Mouse (Mus musculus): ENCODE measurements around the gene Tsc1.

DNA sequence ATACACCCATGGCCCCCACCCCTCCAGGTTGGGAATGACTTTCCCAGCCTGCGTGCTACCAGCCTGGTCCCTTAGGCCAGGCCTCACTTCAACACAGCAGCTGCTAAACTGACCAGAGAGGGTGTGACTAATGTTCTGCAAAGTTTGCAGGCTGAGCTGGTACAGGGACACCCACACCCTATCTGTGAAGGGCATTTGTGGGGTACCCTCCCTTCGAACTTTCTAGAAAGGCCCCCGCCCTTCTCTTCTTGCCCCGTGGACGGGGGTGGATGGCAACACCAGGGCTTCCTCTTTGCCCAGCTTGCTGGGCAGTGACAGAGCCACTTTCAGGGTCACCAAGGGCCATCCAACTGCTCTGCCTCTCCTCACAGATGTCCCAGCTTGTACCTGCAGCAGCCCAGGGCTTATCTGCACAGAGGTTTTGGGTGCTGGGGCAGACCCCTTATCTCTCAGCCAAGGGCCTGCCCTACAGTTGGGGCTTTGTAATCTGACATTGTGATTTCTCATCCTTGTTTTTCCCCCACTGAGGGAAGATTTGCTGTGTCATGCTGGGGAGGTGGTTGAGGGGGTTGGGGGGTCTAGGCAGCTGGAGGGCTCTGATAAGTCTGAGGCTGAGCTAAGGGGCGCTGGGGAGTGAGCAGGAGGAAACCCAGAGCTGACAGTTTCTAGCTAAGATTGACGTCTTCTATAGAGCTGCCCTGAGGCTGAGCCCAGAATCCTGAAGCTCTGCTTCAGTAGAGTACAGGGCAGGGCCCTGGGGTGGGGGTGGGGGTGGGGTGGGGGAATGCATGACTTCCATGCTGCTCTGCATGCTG lies 43.1 kb upstream of the Tsc1 start:
- TF ChIP-seq USF1 (IDR thresholded peaks at IDR 0.05; ENCODE audit: low read depth) (no peak), CTCF (IDR thresholded peaks at IDR 0.05; ENCODE audit: control insufficient read depth, insufficient read depth, insufficient read length) (no peak), MYOG (IDR thresholded peaks at IDR 0.05; ENCODE audit: control insufficient read depth, extremely low read depth, insufficient read length) (no peak)
